Mouse (Mus musculus): ENCODE measurements at regions not wholly inside any gene's neighbourhood (a gene's known extent, or its start where the extent isn't known, plus 50 kb on each side); places are given as distances from the start of the nearest gene placed in this dataset.
A peak's percentile ranks its signal among the peaks of the same experiment; 100 is the strongest.

GRCm38 (mm10) chr14:46220483-46220882 lies 158.7 kb upstream of the Gm15217 start:
- Histone ChIP-seq H3K9me3 (ENCODE audit: control insufficient read depth, low read length) (no peaks in the 10 kb centered on the region), H3K27ac (replicated peaks; ENCODE audit: low read depth, low read length) (no peak overlapping the region), H3K36me3 (ENCODE audit: control insufficient read depth, insufficient read depth, low read length) (no peaks in the 10 kb centered on the region), H3K27me3 (ENCODE audit: control insufficient read depth, insufficient read depth, low read length) (no peaks in the 10 kb centered on the region), H3K4me2 (replicated peaks; ENCODE audit: low read depth, low read length, severe bottlenecking) (no peak overlapping the region), H3K4me1 (ENCODE audit: control insufficient read depth, insufficient read depth, low read length) (peaks cover 13% of the 10 kb centered on the region; the same call in 1 of the 2 replicates), H3K9ac (ENCODE audit: low read depth, low read length, severe bottlenecking) (no peak overlapping the region), H3K4me3 (replicated peaks; ENCODE audit: low read length) (no peak overlapping the region)
- no peak for DNase-seq (ENCODE audit: low spot score)
- ATAC-seq (ENCODE audit: low FRiP score, low read depth): no peak
- 85% methylated on average over 4 of the region's 4 CpGs for WGBS
- no peak for TF ChIP-seq POLR2A (IDR thresholded peaks at IDR 0.05; ENCODE audit: borderline replicate concordance, extremely low read depth, insufficient read depth, insufficient read length)

- Histone ChIP-seq H3K4me1 (ENCODE audit: control insufficient read depth, insufficient read depth, low read length) (peaks cover 13% of the 10 kb centered on the region; the same call in 1 of the 2 replicates), H3K9ac (ENCODE audit: low read depth, low read length, severe bottlenecking) (no peak overlapping the region), H3K27ac (replicated peaks; ENCODE audit: low read depth, low read length) (no peak overlapping the region), H3K9me3 (ENCODE audit: control insufficient read depth, low read length) (no peaks in the 10 kb centered on the region), H3K4me3 (replicated peaks; ENCODE audit: low read length) (no peak overlapping the region), H3K27me3 (ENCODE audit: control insufficient read depth, insufficient read depth, low read length) (no peaks in the 10 kb centered on the region), H3K4me2 (replicated peaks; ENCODE audit: low read depth, low read length, severe bottlenecking) (no peak overlapping the region), H3K36me3 (ENCODE audit: control insufficient read depth, insufficient read depth, low read length) (no peaks in the 10 kb centered on the region)
- ATAC-seq (ENCODE audit: low FRiP score, low read depth): peak; percentile 34; the same call in 1 of the 2 replicates
- DNase-seq (ENCODE audit: low spot score): peak; percentile 48
- WGBS: 63% methylated on average over 4 of the region's 4 CpGs
- TF ChIP-seq POLR2A (IDR thresholded peaks at IDR 0.05; ENCODE audit: borderline replicate concordance, extremely low read depth, insufficient read depth, insufficient read length): no peak
Observed at GRCm38 (mm10) chr14:46221897-46222669, 157.1 kb upstream of the Gm15217 start.

DNA sequence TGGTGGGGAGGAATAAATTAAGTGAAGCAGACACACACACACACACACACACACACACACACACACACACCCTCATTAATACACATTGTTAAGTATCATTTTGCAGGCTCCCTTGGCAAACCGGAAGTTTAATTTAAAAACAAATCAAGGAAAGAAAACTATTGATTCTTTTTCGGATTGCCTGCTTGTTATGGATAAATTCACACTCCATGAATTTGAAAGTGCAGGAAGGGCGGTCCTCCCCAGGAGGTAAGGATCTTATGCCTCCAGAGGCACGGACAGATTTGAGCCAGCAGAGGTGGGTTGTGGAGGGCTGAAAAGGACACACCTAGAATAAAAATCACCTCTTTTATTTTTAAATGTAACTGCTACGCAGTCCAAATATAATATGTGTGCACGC lies 156.2 kb upstream of the Gm15217 start:
- ATAC-seq (ENCODE audit: low FRiP score, low read depth): no peak
- no peak for TF ChIP-seq POLR2A (IDR thresholded peaks at IDR 0.05; ENCODE audit: borderline replicate concordance, extremely low read depth, insufficient read depth, insufficient read length)
- 66% methylated on average over 6 of the region's 6 CpGs for WGBS
- H3K9me3 ChIP-seq (ENCODE audit: control insufficient read depth, low read length): no peaks in the 10 kb centered on the region
- no peak for DNase-seq (ENCODE audit: low spot score)
- H3K27ac ChIP-seq (replicated peaks; ENCODE audit: low read depth, low read length): no peak overlapping the region
- no peak overlapping the region for H3K9ac ChIP-seq (ENCODE audit: low read depth, low read length, severe bottlenecking)
- no peaks in the 10 kb centered on the region for H3K27me3 ChIP-seq (ENCODE audit: control insufficient read depth, insufficient read depth, low read length)
- H3K36me3 ChIP-seq (ENCODE audit: control insufficient read depth, insufficient read depth, low read length): no peaks in the 10 kb centered on the region
- H3K4me3 ChIP-seq (replicated peaks; ENCODE audit: low read length): no peak overlapping the region
- no peak overlapping the region for H3K4me2 ChIP-seq (replicated peaks; ENCODE audit: low read depth, low read length, severe bottlenecking)
- H3K4me1 ChIP-seq (ENCODE audit: control insufficient read depth, insufficient read depth, low read length): peaks cover 13% of the 10 kb centered on the region; the same call in 1 of the 2 replicates

GRCm38 (mm10) chr14:46224421-46224950 lies 154.7 kb upstream of the Gm15217 start:
- H3K4me3 ChIP-seq (replicated peaks; ENCODE audit: low read length): no peak overlapping the region
- no peak for TF ChIP-seq POLR2A (IDR thresholded peaks at IDR 0.05; ENCODE audit: borderline replicate concordance, extremely low read depth, insufficient read depth, insufficient read length)
- H3K9ac ChIP-seq (ENCODE audit: low read depth, low read length, severe bottlenecking): no peak overlapping the region
- peaks cover 13% of the 10 kb centered on the region; the same call in 1 of the 2 replicates for H3K4me1 ChIP-seq (ENCODE audit: control insufficient read depth, insufficient read depth, low read length)
- no peaks in the 10 kb centered on the region for H3K27me3 ChIP-seq (ENCODE audit: control insufficient read depth, insufficient read depth, low read length)
- no peak overlapping the region for H3K27ac ChIP-seq (replicated peaks; ENCODE audit: low read depth, low read length)
- H3K9me3 ChIP-seq (ENCODE audit: control insufficient read depth, low read length): no peaks in the 10 kb centered on the region
- DNase-seq (ENCODE audit: low spot score): peak; percentile 45
- ATAC-seq (ENCODE audit: low FRiP score, low read depth): no peak
- H3K4me2 ChIP-seq (replicated peaks; ENCODE audit: low read depth, low read length, severe bottlenecking): no peak overlapping the region
- 37% methylated on average over 4 of the region's 4 CpGs for WGBS
- no peaks in the 10 kb centered on the region for H3K36me3 ChIP-seq (ENCODE audit: control insufficient read depth, insufficient read depth, low read length)

DNA sequence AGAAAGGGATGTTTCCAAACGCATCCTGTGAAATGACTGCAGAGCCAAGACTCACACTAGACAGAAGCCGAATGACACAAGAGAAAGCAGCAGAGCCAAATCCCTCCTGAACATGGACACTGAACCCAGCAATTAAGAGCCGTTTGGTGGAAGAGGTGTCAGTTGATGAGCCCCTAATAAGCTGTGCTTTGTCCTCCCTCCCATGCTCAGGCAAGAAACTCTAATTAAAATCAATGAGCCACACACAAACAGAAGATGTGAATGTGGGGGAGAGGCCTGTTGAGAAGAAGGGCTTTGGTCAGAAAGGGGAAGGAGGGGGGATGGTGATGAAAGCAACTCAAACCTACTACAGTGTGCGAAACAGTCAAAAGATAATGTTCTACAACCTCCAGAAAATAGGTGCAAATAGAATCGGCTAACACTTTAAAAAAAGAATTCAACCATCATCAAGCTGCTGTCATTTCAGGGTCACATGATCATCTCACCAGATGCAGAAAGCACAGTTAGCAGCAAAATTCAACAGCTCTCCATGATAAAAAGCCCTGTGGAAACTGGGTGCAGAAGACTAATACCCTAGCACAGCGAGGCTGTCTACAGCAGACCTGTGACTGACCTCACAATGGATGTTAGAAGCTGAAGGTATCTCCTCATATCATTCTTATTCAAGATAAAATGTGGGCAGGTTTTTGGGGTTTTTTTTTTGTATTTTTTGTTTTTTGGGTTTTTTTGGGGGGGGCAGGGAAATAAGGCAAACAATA lies 153.2 kb upstream of the Gm15217 start:
- Histone ChIP-seq H3K4me2 (replicated peaks; ENCODE audit: low read depth, low read length, severe bottlenecking) (no peak overlapping the region), H3K9me3 (ENCODE audit: control insufficient read depth, low read length) (no peaks in the 10 kb centered on the region), H3K9ac (ENCODE audit: low read depth, low read length, severe bottlenecking) (no peak overlapping the region), H3K36me3 (ENCODE audit: control insufficient read depth, insufficient read depth, low read length) (no peaks in the 10 kb centered on the region), H3K4me3 (replicated peaks; ENCODE audit: low read length) (no peak overlapping the region), H3K4me1 (ENCODE audit: control insufficient read depth, insufficient read depth, low read length) (peaks cover 13% of the 10 kb centered on the region; the same call in 1 of the 2 replicates), H3K27me3 (ENCODE audit: control insufficient read depth, insufficient read depth, low read length) (no peaks in the 10 kb centered on the region), H3K27ac (replicated peaks; ENCODE audit: low read depth, low read length) (no peak overlapping the region)
- DNase-seq (ENCODE audit: low spot score) (no peak), ATAC-seq (ENCODE audit: low FRiP score, low read depth) (no peak)
- no peak for TF ChIP-seq POLR2A (IDR thresholded peaks at IDR 0.05; ENCODE audit: borderline replicate concordance, extremely low read depth, insufficient read depth, insufficient read length)
- 55% methylated on average over 6 of the region's 6 CpGs for WGBS

All from limb, embryonic 14.5 days (tissue).